Mouse (Mus musculus): ENCODE data around the gene Stard13. TPM values are rescaled to one million over a fixed set of nuclear protein-coding genes. Genes with fewer than 3 reads are reported as not detected.

Gene Stard13
- total RNA-seq, 2 experiments from 2014 or later: 10.7 to 11.7 TPM

- intact Hi-C loops (cut with DNase I): loop anchor here (5.0 kb wide), 1 partner anchor 38 kb away; no protein-coding TSS in a partner anchor
- DNase-seq (ENCODE audit: low spot score in 2 of 2): no peak
Observed at GRCm38 (mm10) chr5:151154780-151155179, 78.9 kb downstream of the Stard13 start.

- intact Hi-C loops (cut with DNase I): no loop called here
- no peak for DNase-seq (ENCODE audit: low spot score in 2 of 2)
Observed at GRCm38 (mm10) chr5:151154030-151154429, 79.6 kb downstream of the Stard13 start.

- intact Hi-C loops (cut with DNase I): no loop called here
- peak in 1 of 2 experiments; percentile 55 for DNase-seq (ENCODE audit: low spot score in 2 of 2)
Observed at GRCm38 (mm10) chr5:151151549-151151948, 82.1 kb downstream of the Stard13 start.

- intact Hi-C loops (cut with DNase I): no loop called here
Observed at GRCm38 (mm10) chr5:151149509-151149908, 84.1 kb downstream of the Stard13 start.

GRCm38 (mm10) chr5:151148079-151148478 lies 85.6 kb downstream of the Stard13 start:
- DNase-seq (ENCODE audit: low spot score in 2 of 2): no peak
- intact Hi-C loops (cut with DNase I): no loop called here

More at GRCm38 (mm10) chr5:151149509-151149908, 84.1 kb downstream of the Stard13 start:
- no peak for DNase-seq (ENCODE audit: low spot score in 2 of 2)

- intact Hi-C loops (cut with DNase I): no loop called here
- no peak for DNase-seq (ENCODE audit: low spot score in 2 of 2)
Observed at GRCm38 (mm10) chr5:151145807-151146206, 87.8 kb downstream of the Stard13 start.

- DNase-seq (ENCODE audit: low spot score in 2 of 2): no peak
- intact Hi-C loops (cut with DNase I): loop anchor here (5.0 kb wide), 1 partner anchor 223 kb away; no protein-coding TSS in a partner anchor
Observed at GRCm38 (mm10) chr5:151143955-151144354, 89.7 kb downstream of the Stard13 start.

GRCm38 (mm10) chr5:151142671-151143601 lies 90.7 kb downstream of the Stard13 start:
- no peak for DNase-seq (ENCODE audit: low spot score in 2 of 2)
- intact Hi-C loops (cut with DNase I): loop anchor here (5.0 kb wide), 1 partner anchor 224 kb away; no protein-coding TSS in a partner anchor

- intact Hi-C loops (cut with DNase I): loop anchor here (5.0 kb wide), 1 partner anchor 225 kb away; no protein-coding TSS in a partner anchor
- peak in 1 of 2 experiments; percentile 51 for DNase-seq (ENCODE audit: low spot score in 2 of 2)
Observed at GRCm38 (mm10) chr5:151142241-151142640, 91.4 kb downstream of the Stard13 start.

- intact Hi-C loops (cut with DNase I): loop anchor here (5.0 kb wide), 2 partner anchors 81 to 116 kb away; no protein-coding TSS in a partner anchor
Observed at GRCm38 (mm10) chr5:151137901-151138300, 95.7 kb downstream of the Stard13 start.

GRCm38 (mm10) chr5:151137311-151137710 lies 96.3 kb downstream of the Stard13 start:
- intact Hi-C loops (cut with DNase I): loop anchor here (5.0 kb wide), 2 partner anchors 80 to 115 kb away; no protein-coding TSS in a partner anchor

More at GRCm38 (mm10) chr5:151137901-151138300, 95.7 kb downstream of the Stard13 start:
- DNase-seq (ENCODE audit: low spot score in 2 of 2): no peak

GRCm38 (mm10) chr5:151135965-151136364 lies 97.7 kb downstream of the Stard13 start:
- DNase-seq (ENCODE audit: low spot score in 2 of 2): peak; percentile 44 to 62

More at GRCm38 (mm10) chr5:151137311-151137710, 96.3 kb downstream of the Stard13 start:
- DNase-seq (ENCODE audit: low spot score in 2 of 2): no peak

GRCm38 (mm10) chr5:151135078-151135826 lies 98.4 kb downstream of the Stard13 start:
- intact Hi-C loops (cut with DNase I): loop anchor here (5.0 kb wide), 2 partner anchors 78 to 113 kb away; no protein-coding TSS in a partner anchor
- no peak for DNase-seq (ENCODE audit: low spot score in 2 of 2)

More at GRCm38 (mm10) chr5:151135965-151136364, 97.7 kb downstream of the Stard13 start:
- intact Hi-C loops (cut with DNase I): loop anchor here (5.0 kb wide), 2 partner anchors 79 to 114 kb away; no protein-coding TSS in a partner anchor

- intact Hi-C loops (cut with DNase I): no loop called here
Observed at GRCm38 (mm10) chr5:151134202-151134601, 99.4 kb downstream of the Stard13 start.

GRCm38 (mm10) chr5:151133744-151134143 lies 99.9 kb downstream of the Stard13 start:
- no peak for DNase-seq (ENCODE audit: low spot score in 2 of 2)
- intact Hi-C loops (cut with DNase I): no loop called here

More at GRCm38 (mm10) chr5:151134202-151134601, 99.4 kb downstream of the Stard13 start:
- no peak for DNase-seq (ENCODE audit: low spot score in 2 of 2)

- DNase-seq (ENCODE audit: low spot score in 2 of 2): no peak
- intact Hi-C loops (cut with DNase I): no loop called here
Observed at GRCm38 (mm10) chr5:151129762-151130161, 103.9 kb downstream of the Stard13 start.

GRCm38 (mm10) chr5:151127298-151127717 lies 106.3 kb downstream of the Stard13 start:
- intact Hi-C loops (cut with DNase I): no loop called here
- no peak for DNase-seq (ENCODE audit: low spot score in 2 of 2)

- no peak for DNase-seq (ENCODE audit: low spot score in 2 of 2)
- intact Hi-C loops (cut with DNase I): no loop called here
Observed at GRCm38 (mm10) chr5:151126608-151127005, 107.0 kb downstream of the Stard13 start.

GRCm38 (mm10) chr5:151125985-151126607 lies 107.5 kb downstream of the Stard13 start:
- intact Hi-C loops (cut with DNase I): no loop called here

More at GRCm38 (mm10) chr5:151125985-151126607, 107.5 kb downstream of the Stard13 start:
- DNase-seq (ENCODE audit: low spot score in 2 of 2): no peak
